Mouse (Mus musculus): ENCODE measurements around the gene Agfg1. TPM values are rescaled to one million over a fixed set of nuclear protein-coding genes. Genes with fewer than 3 reads are reported as not detected.
A peak's percentile ranks its signal among the peaks of the same experiment; 100 is the strongest.

The Agfg1 gene
- polyA plus RNA-seq, 1 experiment from 2014 or later = 37.2 TPM

DNA sequence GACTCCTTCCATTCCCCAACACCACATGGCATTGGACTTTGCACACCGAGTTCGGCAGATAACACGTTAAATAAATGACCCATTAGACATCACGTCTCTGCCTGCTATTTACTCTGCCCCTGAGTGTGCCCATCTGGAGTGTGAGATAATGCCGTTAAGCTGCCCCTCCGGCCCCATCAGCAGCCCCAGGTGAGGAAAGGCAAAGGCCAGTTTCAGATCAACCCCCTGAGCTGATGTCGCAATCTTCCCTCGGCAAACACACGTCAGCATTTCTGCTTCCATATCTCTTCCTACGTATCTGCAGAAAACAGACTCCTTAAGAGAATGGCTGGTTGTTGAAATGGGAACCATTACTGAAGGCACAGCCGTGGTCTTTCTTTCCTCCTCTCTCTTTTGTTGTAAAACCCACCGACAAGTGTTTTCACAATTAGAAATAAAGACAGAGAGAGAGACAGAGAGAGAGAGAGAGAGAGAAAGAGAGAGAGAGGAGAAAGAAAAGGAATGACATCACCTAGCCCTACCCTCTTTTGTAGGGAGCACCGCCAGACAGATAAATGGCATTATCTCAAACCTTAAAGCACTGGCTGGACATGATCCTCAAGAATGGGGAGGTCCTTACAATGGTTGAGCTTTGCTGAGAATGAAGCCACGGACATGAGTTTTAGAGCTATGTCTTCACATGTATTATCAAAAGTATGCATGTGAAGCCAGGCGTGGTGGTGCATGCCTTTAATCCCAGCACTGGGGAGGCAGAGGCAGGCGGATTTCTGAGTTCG is 23.2 kb upstream of the Agfg1 start:
- Histone ChIP-seq H3K9me3 (ENCODE audit: control insufficient read depth, low read depth, low read length) (no peaks in the 10 kb centered on the region), H3K4me3 (ENCODE audit: low read depth, low read length) (no peak overlapping the region), H3K27ac (ENCODE audit: low read length) (no peak overlapping the region; the same call in 1 of the 2 replicates), H3K4me1 (ENCODE audit: control insufficient read depth, insufficient read depth, low read length) (peaks cover 4% of the 10 kb centered on the region; the same call in 1 of the 2 replicates), H3K36me3 (ENCODE audit: control insufficient read depth, insufficient read depth, low read length) (no peaks in the 10 kb centered on the region), H3K27me3 (ENCODE audit: control insufficient read depth, insufficient read depth, low read length) (no peaks in the 10 kb centered on the region), H3K4me2 (replicated peaks; ENCODE audit: low read depth, low read length) (peak overlapping the region; percentile 14; the same call in 1 of the 2 replicates), H3K9ac (replicated peaks; ENCODE audit: low read depth, low read length) (no peak overlapping the region)
- 51% methylated on average over 17 of the region's 17 CpGs for WGBS
- ATAC-seq (ENCODE audit: insufficient number of reproducible peaks, insufficient read depth, low FRiP score, low read depth) = peak; percentile 91

DNA sequence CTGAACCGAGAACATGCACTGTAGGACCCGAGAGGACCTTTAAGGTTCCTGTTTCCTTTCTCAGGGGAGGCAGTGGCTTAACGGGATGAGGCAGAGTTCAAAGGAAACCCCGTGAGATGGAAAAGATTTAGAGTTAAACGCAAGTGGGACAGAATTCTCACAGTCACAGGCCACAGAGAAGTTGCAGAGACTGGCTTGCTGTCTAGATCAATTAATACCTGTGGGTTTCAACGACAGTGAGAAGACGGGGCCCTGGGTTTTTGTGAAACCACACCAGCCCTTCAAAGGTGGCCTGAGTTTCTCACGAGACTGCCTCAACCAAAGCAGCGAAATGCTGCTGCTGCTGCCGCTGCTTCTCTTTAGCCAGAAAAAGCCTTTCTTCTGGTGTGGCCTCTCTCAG is 19.9 kb upstream of the Agfg1 start:
- Histone ChIP-seq H3K9me3 (ENCODE audit: control insufficient read depth, low read depth, low read length) (no peaks in the 10 kb centered on the region), H3K36me3 (ENCODE audit: control insufficient read depth, insufficient read depth, low read length) (no peaks in the 10 kb centered on the region), H3K4me2 (replicated peaks; ENCODE audit: low read depth, low read length) (no peak overlapping the region), H3K27me3 (ENCODE audit: control insufficient read depth, insufficient read depth, low read length) (no peaks in the 10 kb centered on the region), H3K27ac (ENCODE audit: low read length) (no peak overlapping the region), H3K9ac (replicated peaks; ENCODE audit: low read depth, low read length) (no peak overlapping the region), H3K4me3 (ENCODE audit: low read depth, low read length) (no peak overlapping the region), H3K4me1 (ENCODE audit: control insufficient read depth, insufficient read depth, low read length) (peaks cover 4% of the 10 kb centered on the region; the same call in 1 of the 2 replicates)
- 59% methylated on average over 10 of the region's 10 CpGs for WGBS
- ATAC-seq (ENCODE audit: insufficient number of reproducible peaks, insufficient read depth, low FRiP score, low read depth) = no peak

- H3K9ac ChIP-seq (replicated peaks; ENCODE audit: low read depth, low read length) = no peak overlapping the region
- H3K4me1 ChIP-seq (ENCODE audit: control insufficient read depth, insufficient read depth, low read length) = peaks cover 4% of the 10 kb centered on the region; the same call in 1 of the 2 replicates
- no peaks in the 10 kb centered on the region for H3K9me3 ChIP-seq (ENCODE audit: control insufficient read depth, low read depth, low read length)
- no peak overlapping the region for H3K27ac ChIP-seq (ENCODE audit: low read length)
- no peaks in the 10 kb centered on the region for H3K27me3 ChIP-seq (ENCODE audit: control insufficient read depth, insufficient read depth, low read length)
- no peaks in the 10 kb centered on the region for H3K36me3 ChIP-seq (ENCODE audit: control insufficient read depth, insufficient read depth, low read length)
- H3K4me2 ChIP-seq (replicated peaks; ENCODE audit: low read depth, low read length) = no peak overlapping the region
- H3K4me3 ChIP-seq (ENCODE audit: low read depth, low read length) = no peak overlapping the region
- no peak for ATAC-seq (ENCODE audit: insufficient number of reproducible peaks, insufficient read depth, low FRiP score, low read depth)
- WGBS = 45% methylated on average over 15 of the region's 15 CpGs
Observed at GRCm38 (mm10) chr1:82820179-82820578, 19.1 kb upstream of the Agfg1 start.

DNA sequence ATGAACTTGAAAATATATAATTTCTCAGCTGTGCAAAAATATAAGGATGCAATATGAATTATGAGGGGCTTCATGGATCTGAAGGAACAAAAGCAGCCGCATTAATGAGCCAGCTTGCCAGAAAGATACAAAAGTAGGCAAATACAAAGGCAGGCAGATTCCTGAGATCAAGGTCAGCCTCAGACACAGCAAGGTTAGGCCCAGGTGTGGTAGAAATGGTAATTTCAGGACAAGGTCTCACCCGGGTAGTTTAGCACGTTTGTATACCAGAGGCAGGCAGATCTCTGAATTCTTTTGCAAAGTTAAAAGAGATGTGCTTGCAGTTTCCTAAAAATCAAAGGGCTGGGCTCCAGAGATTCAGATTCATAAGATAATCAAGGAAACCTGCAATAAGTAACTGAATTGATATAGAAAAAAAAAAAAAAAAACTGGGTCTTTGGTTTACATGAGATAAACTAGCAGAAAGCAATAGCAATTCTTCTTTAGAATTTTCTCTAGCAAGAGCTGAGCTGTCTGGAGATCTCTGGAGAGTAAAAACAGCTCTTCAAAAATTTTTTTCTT is 18.6 kb upstream of the Agfg1 start:
- H3K4me3 ChIP-seq (ENCODE audit: low read depth, low read length) = no peak overlapping the region
- no peaks in the 10 kb centered on the region for H3K9me3 ChIP-seq (ENCODE audit: control insufficient read depth, low read depth, low read length)
- H3K9ac ChIP-seq (replicated peaks; ENCODE audit: low read depth, low read length) = no peak overlapping the region
- peaks cover 4% of the 10 kb centered on the region; the same call in 1 of the 2 replicates for H3K4me1 ChIP-seq (ENCODE audit: control insufficient read depth, insufficient read depth, low read length)
- no peak for ATAC-seq (ENCODE audit: insufficient number of reproducible peaks, insufficient read depth, low FRiP score, low read depth)
- no peaks in the 10 kb centered on the region for H3K36me3 ChIP-seq (ENCODE audit: control insufficient read depth, insufficient read depth, low read length)
- no peak overlapping the region for H3K4me2 ChIP-seq (replicated peaks; ENCODE audit: low read depth, low read length)
- 75% methylated on average over 3 of the region's 3 CpGs for WGBS
- H3K27ac ChIP-seq (ENCODE audit: low read length) = no peak overlapping the region
- H3K27me3 ChIP-seq (ENCODE audit: control insufficient read depth, insufficient read depth, low read length) = no peaks in the 10 kb centered on the region

DNA sequence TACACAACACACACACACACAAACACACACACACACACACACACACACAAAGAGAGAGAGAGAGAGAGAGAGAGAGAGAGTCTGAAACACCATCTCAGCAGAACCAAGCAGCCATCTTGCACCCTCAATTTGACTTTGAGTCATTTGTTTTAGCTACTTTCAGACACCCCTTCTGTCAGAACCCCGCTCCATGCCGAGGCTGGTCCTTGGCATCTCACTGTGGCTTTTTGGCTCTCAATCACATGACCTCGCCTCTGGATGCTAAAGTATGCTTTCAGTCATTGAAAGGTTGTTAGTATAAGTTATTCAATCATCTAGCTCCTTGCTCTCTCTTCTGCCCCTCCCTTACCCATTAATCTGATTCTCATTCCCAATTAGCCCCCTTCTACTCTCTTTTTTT is 17.4 kb upstream of the Agfg1 start:
- no peaks in the 10 kb centered on the region for H3K9me3 ChIP-seq (ENCODE audit: control insufficient read depth, low read depth, low read length)
- no peak overlapping the region for H3K9ac ChIP-seq (replicated peaks; ENCODE audit: low read depth, low read length)
- peaks cover 4% of the 10 kb centered on the region; the same call in 1 of the 2 replicates for H3K4me1 ChIP-seq (ENCODE audit: control insufficient read depth, insufficient read depth, low read length)
- no peak overlapping the region for H3K4me3 ChIP-seq (ENCODE audit: low read depth, low read length)
- 70% methylated on average over 3 of the region's 3 CpGs for WGBS
- H3K4me2 ChIP-seq (replicated peaks; ENCODE audit: low read depth, low read length) = no peak overlapping the region
- no peaks in the 10 kb centered on the region for H3K36me3 ChIP-seq (ENCODE audit: control insufficient read depth, insufficient read depth, low read length)
- no peak for ATAC-seq (ENCODE audit: insufficient number of reproducible peaks, insufficient read depth, low FRiP score, low read depth)
- no peak overlapping the region for H3K27ac ChIP-seq (ENCODE audit: low read length)
- no peaks in the 10 kb centered on the region for H3K27me3 ChIP-seq (ENCODE audit: control insufficient read depth, insufficient read depth, low read length)

GRCm38 (mm10) chr1:82824147-82824546 is 15.1 kb upstream of the Agfg1 start:
- H3K9ac ChIP-seq (replicated peaks; ENCODE audit: low read depth, low read length) = no peak overlapping the region
- H3K9me3 ChIP-seq (ENCODE audit: control insufficient read depth, low read depth, low read length) = no peaks in the 10 kb centered on the region
- H3K4me3 ChIP-seq (ENCODE audit: low read depth, low read length) = no peak overlapping the region
- H3K27ac ChIP-seq (ENCODE audit: low read length) = no peak overlapping the region
- no peaks in the 10 kb centered on the region for H3K27me3 ChIP-seq (ENCODE audit: control insufficient read depth, insufficient read depth, low read length)
- H3K4me1 ChIP-seq (ENCODE audit: control insufficient read depth, insufficient read depth, low read length) = peaks cover 4% of the 10 kb centered on the region; the same call in 1 of the 2 replicates
- 86% methylated on average over 6 of the region's 6 CpGs for WGBS
- H3K36me3 ChIP-seq (ENCODE audit: control insufficient read depth, insufficient read depth, low read length) = no peaks in the 10 kb centered on the region
- no peak overlapping the region for H3K4me2 ChIP-seq (replicated peaks; ENCODE audit: low read depth, low read length)
- no peak for ATAC-seq (ENCODE audit: insufficient number of reproducible peaks, insufficient read depth, low FRiP score, low read depth)

- H3K9ac ChIP-seq (replicated peaks; ENCODE audit: low read depth, low read length) = no peak overlapping the region
- ATAC-seq (ENCODE audit: insufficient number of reproducible peaks, insufficient read depth, low FRiP score, low read depth) = peak; percentile 73; the same call in 1 of the 2 replicates
- peaks cover 2% of the 10 kb centered on the region; the same call in 1 of the 2 replicates for H3K4me1 ChIP-seq (ENCODE audit: control insufficient read depth, insufficient read depth, low read length)
- no peak overlapping the region for H3K27ac ChIP-seq (ENCODE audit: low read length)
- H3K4me3 ChIP-seq (ENCODE audit: low read depth, low read length) = no peak overlapping the region
- no peaks in the 10 kb centered on the region for H3K36me3 ChIP-seq (ENCODE audit: control insufficient read depth, insufficient read depth, low read length)
- no peaks in the 10 kb centered on the region for H3K9me3 ChIP-seq (ENCODE audit: control insufficient read depth, low read depth, low read length)
- 86% methylated on average over 2 of the region's 2 CpGs for WGBS
- no peak overlapping the region for H3K4me2 ChIP-seq (replicated peaks; ENCODE audit: low read depth, low read length)
- H3K27me3 ChIP-seq (ENCODE audit: control insufficient read depth, insufficient read depth, low read length) = no peaks in the 10 kb centered on the region
Observed at GRCm38 (mm10) chr1:82825256-82825655, 14.0 kb upstream of the Agfg1 start.

DNA sequence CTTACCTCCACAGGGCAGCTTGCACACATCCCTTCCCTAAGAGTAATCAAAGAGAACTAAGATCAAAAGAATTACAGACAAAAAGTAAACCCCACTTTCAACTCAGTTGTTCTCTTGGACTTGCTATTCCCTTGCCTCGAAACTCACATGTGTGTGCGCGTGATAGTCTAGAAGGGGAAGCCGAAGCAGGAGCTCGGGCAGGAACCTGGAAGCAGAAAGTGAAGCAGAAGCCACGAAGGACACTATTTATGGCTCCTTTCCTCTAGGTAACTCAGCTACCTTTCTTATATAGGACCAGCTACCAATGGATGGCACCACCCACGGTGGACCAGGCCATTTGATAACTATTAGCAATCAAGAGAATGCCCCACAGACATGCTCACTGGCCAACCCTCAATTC is 13.5 kb upstream of the Agfg1 start:
- ATAC-seq (ENCODE audit: insufficient number of reproducible peaks, insufficient read depth, low FRiP score, low read depth) = no peak
- Histone ChIP-seq H3K36me3 (ENCODE audit: control insufficient read depth, insufficient read depth, low read length) (no peaks in the 10 kb centered on the region), H3K4me3 (ENCODE audit: low read depth, low read length) (no peak overlapping the region), H3K4me1 (ENCODE audit: control insufficient read depth, insufficient read depth, low read length) (no peaks in the 10 kb centered on the region), H3K27me3 (ENCODE audit: control insufficient read depth, insufficient read depth, low read length) (no peaks in the 10 kb centered on the region), H3K27ac (ENCODE audit: low read length) (no peak overlapping the region), H3K4me2 (replicated peaks; ENCODE audit: low read depth, low read length) (no peak overlapping the region), H3K9ac (replicated peaks; ENCODE audit: low read depth, low read length) (no peak overlapping the region), H3K9me3 (ENCODE audit: control insufficient read depth, low read depth, low read length) (no peaks in the 10 kb centered on the region)
- 84% methylated on average over 7 of the region's 7 CpGs for WGBS
